Mouse (Mus musculus) ES-Bruce4 (cell line): ENCODE results near the gene Pik3ip1. TPM values are rescaled to one million over a fixed set of nuclear protein-coding genes. Genes with fewer than 3 reads are reported as not detected.

ENCODE experiments used
- H3K27ac ChIP-seq: 2 replicates; pipeline ENCODE4 v1.5.1; 2012; ENCODE audit warnings: low read length, inconsistent platforms; ENCODE audit not compliant: insufficient read depth
- H3K27me3 ChIP-seq: 2 replicates; pipeline ENCODE4 v1.6.1; 2012; ENCODE audit warnings: mild to moderate bottlenecking, low read length, inconsistent platforms; ENCODE audit not compliant: control insufficient read depth, poor library complexity, insufficient read depth, severe bottlenecking
- H3K36me3 ChIP-seq: 2 replicates; pipeline ENCODE4 v1.6.1; 2012; ENCODE audit warnings: inconsistent platforms, mild to moderate bottlenecking, low read length, moderate library complexity; ENCODE audit not compliant: control insufficient read depth, poor library complexity, insufficient read depth, severe bottlenecking
- H3K4me1 ChIP-seq: one replicate; pipeline ENCODE4 v1.8.1; 2011; ENCODE audit warnings: low read length; ENCODE audit not compliant: control insufficient read depth, insufficient read depth
- H3K4me3 ChIP-seq: 2 replicates; pipeline ENCODE4 v1.5.1; 2011; ENCODE audit warnings: low read depth, mild to moderate bottlenecking, low read length
- H3K9ac ChIP-seq: 2 replicates; pipeline ENCODE4 v1.6.1; 2012; ENCODE audit warnings: low read depth, mild to moderate bottlenecking, inconsistent platforms; ENCODE audit not compliant: poor library complexity, severe bottlenecking
- H3K9me3 ChIP-seq: replicated peaks from 2 replicates; pipeline ENCODE4 v1.6.1; 2012; ENCODE audit warnings: mild to moderate bottlenecking, low read length, inconsistent platforms; ENCODE audit not compliant: control insufficient read depth, poor library complexity, insufficient read depth, severe bottlenecking
- CTCF ChIP-seq: IDR thresholded peaks from one replicate; pipeline ENCODE4 v1.8.1; 2011; ENCODE audit warnings: low read depth, low read length
- EP300 ChIP-seq: IDR thresholded peaks from 2 replicates; pipeline ENCODE4 v1.6.1; 2011; ENCODE audit warnings: low read depth, low read length; ENCODE audit not compliant: insufficient read depth
- POLR2A ChIP-seq: IDR thresholded peaks from one replicate; pipeline ENCODE4 v1.8.1; 2011; ENCODE audit warnings: low read length; ENCODE audit not compliant: insufficient read depth
- polyA plus RNA-seq: library from polyadenylated mRNA; stranded (reverse); fragments of >200 nt; gene quantifications from 2 replicates; pipeline ENCODE4 v1.2.4, GENCODE M21; 2011; ENCODE audit warnings: low read depth; ENCODE audit not compliant: missing spikeins, insufficient read depth, insufficient read length

Gene Pik3ip1
- polyA plus RNA-seq, 1 experiment = 17.0 TPM

DNA sequence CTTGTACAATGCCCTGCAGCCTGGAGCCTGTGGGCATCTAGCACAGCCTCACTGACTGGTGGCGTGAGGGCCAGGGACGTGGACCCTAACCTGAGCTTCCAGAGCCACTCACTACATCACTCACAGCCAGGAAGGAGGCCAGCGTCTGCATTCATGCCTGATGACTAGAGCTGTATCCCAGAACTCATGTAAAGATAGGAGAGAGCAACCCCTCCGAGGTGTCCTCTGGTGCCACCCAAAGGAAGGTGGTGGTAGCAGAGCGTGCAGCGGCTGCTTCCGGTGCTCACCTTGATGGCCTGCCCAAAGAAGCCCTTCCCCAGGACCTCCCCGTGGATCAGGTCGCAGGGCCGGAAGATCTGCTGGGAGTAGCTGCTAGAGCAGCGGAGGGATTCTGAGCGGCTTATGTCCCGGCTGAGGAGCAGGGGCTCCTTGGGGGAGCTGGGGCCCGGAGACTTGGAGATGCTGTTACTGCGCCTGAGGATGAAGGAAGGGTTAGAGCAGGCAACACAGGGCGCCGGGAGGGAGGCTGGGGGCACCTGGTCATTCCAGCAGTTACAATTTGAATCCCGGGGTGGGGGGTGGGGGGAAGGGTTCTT is 22.9 kb downstream of the Pik3ip1 start:
- H3K27ac ChIP-seq = no peak overlapping the region; the same call in 1 of the 2 replicates
- peaks cover 29% of the 10 kb centered on the region for H3K36me3 ChIP-seq
- H3K9ac ChIP-seq = peak overlapping the region; percentile 46
- H3K9me3 ChIP-seq = no peaks in the 10 kb centered on the region
- TF ChIP-seq CTCF (peak; percentile 57), POLR2A (no peak)
- peak overlapping the region; percentile 54 for H3K4me3 ChIP-seq
- H3K27me3 ChIP-seq = no peaks in the 10 kb centered on the region
- H3K4me1 ChIP-seq = peaks cover 2% of the 10 kb centered on the region

DNA sequence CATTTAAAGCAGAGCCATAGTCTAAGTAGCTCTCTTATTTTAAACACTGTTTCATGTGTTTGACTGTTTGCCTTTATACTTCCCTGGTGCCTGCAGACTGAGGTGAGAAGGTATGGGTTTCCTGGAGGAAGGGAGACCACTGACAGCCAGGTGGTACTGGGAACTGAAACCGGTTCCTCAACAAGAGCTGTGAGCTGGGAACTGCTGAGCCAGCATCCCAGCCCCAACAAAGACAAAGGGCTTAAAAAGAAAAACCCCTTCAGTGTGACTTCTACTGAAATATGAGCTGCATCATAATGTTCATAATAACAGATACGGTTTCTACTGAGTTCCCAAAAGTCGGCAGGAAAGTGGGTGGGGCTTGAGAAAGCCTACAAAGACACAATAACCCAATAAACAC is 32.7 kb downstream of the Pik3ip1 start:
- no peak overlapping the region for H3K4me3 ChIP-seq
- H3K27me3 ChIP-seq = no peaks in the 10 kb centered on the region
- no peaks in the 10 kb centered on the region for H3K9me3 ChIP-seq
- TF ChIP-seq POLR2A (no peak), EP300 (no peak), CTCF (no peak)
- peaks cover 6% of the 10 kb centered on the region for H3K4me1 ChIP-seq
- H3K27ac ChIP-seq = no peak overlapping the region
- peaks cover 17% of the 10 kb centered on the region for H3K36me3 ChIP-seq
- H3K9ac ChIP-seq = no peak overlapping the region

DNA sequence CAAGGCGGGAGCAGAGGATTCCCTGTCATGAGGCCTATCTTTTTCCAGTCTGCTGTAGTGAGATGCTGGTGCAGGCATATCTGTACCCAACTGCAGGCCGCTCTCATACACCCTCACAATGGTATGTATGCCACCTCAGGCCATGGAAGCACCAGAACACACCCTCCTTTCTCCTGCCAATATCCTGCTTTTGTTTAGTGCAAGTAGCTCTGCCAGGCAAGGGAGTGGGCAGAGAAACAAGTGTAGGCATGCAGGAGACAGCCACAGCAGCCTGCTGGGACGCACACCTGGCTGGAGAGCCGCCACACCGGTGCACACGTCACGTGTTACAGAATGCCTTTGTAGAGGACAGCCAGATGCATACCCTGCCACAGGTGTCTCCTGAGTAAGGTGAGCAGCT is 36.2 kb downstream of the Pik3ip1 start:
- Histone ChIP-seq H3K9me3 (no peaks in the 10 kb centered on the region), H3K9ac (no peak overlapping the region), H3K4me1 (peaks cover 9% of the 10 kb centered on the region), H3K4me3 (no peak overlapping the region), H3K27me3 (no peaks in the 10 kb centered on the region), H3K27ac (peak overlapping the region; percentile 14), H3K36me3 (no peaks in the 10 kb centered on the region)
- TF ChIP-seq POLR2A (no peak), EP300 (peak; percentile 80), CTCF (no peak)

DNA sequence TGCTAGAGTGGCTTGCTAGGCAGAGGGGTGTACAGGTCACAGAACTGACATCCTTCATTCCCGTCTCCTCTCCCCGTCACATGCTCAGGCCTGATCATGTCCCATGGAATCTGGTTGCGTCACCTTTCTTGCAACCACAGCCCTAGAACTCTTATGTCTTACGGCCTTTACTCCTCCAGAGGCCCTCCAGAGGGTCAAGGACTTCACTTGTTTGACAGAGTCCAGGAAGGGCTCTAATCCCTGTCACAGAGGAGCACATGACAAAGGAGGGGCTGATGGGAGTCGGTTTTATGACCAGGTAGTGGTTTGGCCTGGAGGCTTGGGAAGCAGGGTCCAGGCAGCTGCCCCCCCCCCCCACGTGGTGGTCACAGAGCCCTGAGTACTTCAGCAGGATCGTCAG is 38.8 kb downstream of the Pik3ip1 start:
- H3K27me3 ChIP-seq = no peaks in the 10 kb centered on the region
- H3K9ac ChIP-seq = peak overlapping the region; percentile 58
- peak overlapping the region; percentile 47; the same call in 1 of the 2 replicates for H3K4me3 ChIP-seq
- H3K36me3 ChIP-seq = no peaks in the 10 kb centered on the region
- H3K9me3 ChIP-seq = no peaks in the 10 kb centered on the region
- peaks cover 9% of the 10 kb centered on the region for H3K4me1 ChIP-seq
- TF ChIP-seq EP300 (no peak; the same call in 1 of the 2 replicates), POLR2A (no peak), CTCF (no peak)
- H3K27ac ChIP-seq = peak overlapping the region; percentile 91

DNA sequence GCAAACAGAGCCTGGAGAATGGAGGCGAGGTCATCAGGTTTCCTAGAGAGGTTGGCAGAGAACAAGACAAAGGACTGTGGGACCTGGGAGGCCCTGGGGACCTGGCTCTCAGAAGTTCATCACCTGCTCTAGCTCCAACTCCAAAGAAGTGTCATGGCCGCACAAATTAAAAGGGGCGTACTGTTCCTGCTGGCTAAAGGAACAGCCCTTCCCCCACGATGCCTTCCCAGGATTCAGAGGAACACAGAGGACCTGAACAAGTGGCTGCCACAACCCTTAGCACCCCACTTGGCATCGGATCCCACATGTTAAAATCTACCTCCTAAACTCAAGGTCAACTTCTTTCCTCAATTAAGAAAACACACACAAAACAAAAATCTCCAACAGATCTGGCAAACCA is 39.2 kb downstream of the Pik3ip1 start:
- peaks cover 9% of the 10 kb centered on the region for H3K4me1 ChIP-seq
- H3K9me3 ChIP-seq = no peaks in the 10 kb centered on the region
- no peaks in the 10 kb centered on the region for H3K27me3 ChIP-seq
- H3K4me3 ChIP-seq = peak overlapping the region; percentile 47
- H3K27ac ChIP-seq = peak overlapping the region; percentile 91
- H3K36me3 ChIP-seq = no peaks in the 10 kb centered on the region
- H3K9ac ChIP-seq = peak overlapping the region; percentile 58
- TF ChIP-seq POLR2A = no peak
- TF ChIP-seq CTCF = no peak
- no peak for TF ChIP-seq EP300

DNA sequence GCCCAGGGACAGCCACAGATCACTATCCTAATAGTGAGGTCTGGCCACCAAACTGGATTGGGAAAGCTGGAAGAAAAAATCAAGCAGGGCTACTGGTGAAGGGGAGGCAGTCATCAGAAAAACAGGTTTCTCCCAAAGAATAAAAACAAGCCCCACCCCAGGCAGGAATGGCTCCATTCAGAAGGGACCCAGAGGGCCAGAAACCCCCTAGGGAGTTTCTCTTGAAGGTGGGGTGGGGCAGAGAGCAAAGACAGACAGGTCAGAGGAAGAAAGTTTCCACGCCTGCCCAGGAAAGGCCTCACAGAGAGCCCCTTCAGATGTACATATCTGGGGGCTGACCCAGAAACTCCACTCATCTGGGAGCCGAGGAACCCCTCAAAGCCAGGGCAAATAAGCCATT is 40.0 kb downstream of the Pik3ip1 start:
- H3K27me3 ChIP-seq = no peaks in the 10 kb centered on the region
- peak overlapping the region; percentile 57 for H3K4me3 ChIP-seq
- no peak for TF ChIP-seq CTCF
- no peak for TF ChIP-seq POLR2A
- peak; percentile 60; the same call in 1 of the 2 replicates for TF ChIP-seq EP300
- no peaks in the 10 kb centered on the region for H3K9me3 ChIP-seq
- H3K36me3 ChIP-seq = no peaks in the 10 kb centered on the region
- peak overlapping the region; percentile 91 for H3K27ac ChIP-seq
- peaks cover 9% of the 10 kb centered on the region for H3K4me1 ChIP-seq
- peak overlapping the region; percentile 58 for H3K9ac ChIP-seq
